Mouse (Mus musculus) leukemia stem cell, adult 10-12 weeks (primary cell): ENCODE data around the gene Slc5a1. TPM values are rescaled to one million over a fixed set of nuclear protein-coding genes. Genes with fewer than 3 reads are reported as not detected.

ENCODE experiments used
- polyA plus RNA-seq: library from polyadenylated mRNA; stranded (reverse); fragments of >175 nt; gene quantifications from 2 replicates; pipeline ENCODE4 v1.2.3, GENCODE M21; 2012; ENCODE audit warnings: low replicate concordance

Gene Slc5a1
- polyA plus RNA-seq = not detected in 2 replicates

DNA sequence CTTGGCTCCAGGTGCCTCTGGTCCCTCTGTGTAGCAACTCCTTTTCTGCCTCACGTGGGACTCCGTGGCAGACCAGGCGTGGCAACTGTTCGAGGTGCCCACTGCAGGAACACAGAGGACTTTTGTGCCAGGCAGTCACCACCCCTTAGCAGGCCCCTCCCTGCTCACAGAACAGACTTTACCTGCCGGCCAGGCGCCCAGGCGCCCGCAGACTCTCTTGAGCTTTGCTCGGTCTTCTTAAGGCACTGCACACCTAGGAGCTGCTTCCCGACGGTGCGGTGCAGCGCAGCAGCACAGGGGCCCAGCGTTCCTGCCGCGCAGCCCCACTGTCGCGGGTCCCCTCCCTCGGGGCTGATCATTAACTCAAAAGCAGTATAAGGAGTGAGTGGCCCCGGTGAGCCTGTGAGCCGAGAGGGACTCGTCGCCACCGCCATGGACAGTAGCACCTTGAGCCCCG is at the start of gene Slc5a1:
Gene Slc5a1 (plus strand): TSS at position 195 of the 457 bp plus-strand sequence.

Other genes with a start within 250 kb of the Slc5a1 start
- gene Prr14l, start 250.0 kb upstream of the Slc5a1 start, polyA plus RNA-seq = 22.2 and 23.4 TPM in 2 replicates
- gene Depdc5, start 240.5 kb upstream of the Slc5a1 start, polyA plus RNA-seq = 2.6 and 3.4 TPM in 2 replicates
- gene Ywhah, start 85.4 kb upstream of the Slc5a1 start, polyA plus RNA-seq = 46.6 and 89.2 TPM in 2 replicates
- 0.39 and 1.4 TPM in 2 replicates for gene Spon2, start 114.2 kb downstream of the Slc5a1 start, polyA plus RNA-seq
- 265 and 399 TPM in 2 replicates for gene Ctbp1, start 170.8 kb downstream of the Slc5a1 start, polyA plus RNA-seq
- 94.9 and 97.9 TPM in 2 replicates for gene Maea, start 231.3 kb downstream of the Slc5a1 start, polyA plus RNA-seq